14 mouse cellular contexts compared by ENCODE assay signal in the genomic region with DNA sequence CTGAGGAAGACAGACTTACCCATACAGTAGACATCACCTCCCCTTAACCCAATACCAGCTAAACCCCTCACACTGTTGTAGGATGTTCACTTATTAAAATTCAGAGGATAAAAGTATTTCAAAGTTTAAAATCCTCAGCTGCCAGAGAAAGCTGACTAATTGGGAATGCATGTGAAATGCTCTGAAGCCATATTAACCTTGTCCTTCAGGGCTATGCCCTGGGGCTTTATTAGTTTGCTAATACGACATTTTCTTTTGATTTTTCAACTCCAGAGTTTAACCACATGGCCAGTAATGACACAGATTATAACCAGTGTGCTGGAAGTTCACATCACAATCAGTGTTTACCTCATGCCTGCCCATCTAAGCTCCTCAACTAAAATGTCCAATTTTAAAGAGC.
"Had no signal": no experiment of that assay in that cellular context is flagged by ENCODE, and none has a peak within 500 bp of the region (broad histone marks: within the 10 kb centered on the region; RNA-seq: fewer than 3 reads in every experiment).

No protein-coding gene starts in this region.

- H3K27ac ChIP-seq: limb, embryonic 15.5 days; liver, embryonic 12.5 days; midbrain, embryonic 10.5 days; stomach, postnatal 0 days had no signal

- DNase-seq: kidney, adult 18-20 months; kidney, postnatal 10 days; kidney, postnatal 4 days; left cerebral cortex, postnatal 4 days; lung, embryonic 14.5 days; lung, postnatal 10 days; lung, postnatal 4 days; midbrain, embryonic 14.5 days; thymus, adult 18-20 months; thymus, postnatal 14 days had no signal

- H3K27me3 ChIP-seq: limb, embryonic 15.5 days; liver, embryonic 12.5 days had no signal

- ATAC-seq: liver, embryonic 12.5 days had no signal

- H3K4me2 ChIP-seq: limb, embryonic 15.5 days; liver, embryonic 12.5 days; lung, embryonic 14.5 days had no signal

- H3K36me3 ChIP-seq: limb, embryonic 15.5 days; liver, embryonic 12.5 days; midbrain, embryonic 10.5 days had no signal

- H3K4me3 ChIP-seq: limb, embryonic 15.5 days; liver, embryonic 12.5 days; midbrain, embryonic 10.5 days had no signal
